Mouse (Mus musculus): ENCODE measurements at regions not wholly inside any gene's neighbourhood (a gene's known extent, or its start where the extent isn't known, plus 50 kb on each side); places are given as distances from the start of the nearest gene placed in this dataset.
"Not testable (repeated sequence)": the region's sequence is repeated elsewhere in the genome, so short reads cannot be mapped to it uniquely, and the experiment has no call there.

DNA sequence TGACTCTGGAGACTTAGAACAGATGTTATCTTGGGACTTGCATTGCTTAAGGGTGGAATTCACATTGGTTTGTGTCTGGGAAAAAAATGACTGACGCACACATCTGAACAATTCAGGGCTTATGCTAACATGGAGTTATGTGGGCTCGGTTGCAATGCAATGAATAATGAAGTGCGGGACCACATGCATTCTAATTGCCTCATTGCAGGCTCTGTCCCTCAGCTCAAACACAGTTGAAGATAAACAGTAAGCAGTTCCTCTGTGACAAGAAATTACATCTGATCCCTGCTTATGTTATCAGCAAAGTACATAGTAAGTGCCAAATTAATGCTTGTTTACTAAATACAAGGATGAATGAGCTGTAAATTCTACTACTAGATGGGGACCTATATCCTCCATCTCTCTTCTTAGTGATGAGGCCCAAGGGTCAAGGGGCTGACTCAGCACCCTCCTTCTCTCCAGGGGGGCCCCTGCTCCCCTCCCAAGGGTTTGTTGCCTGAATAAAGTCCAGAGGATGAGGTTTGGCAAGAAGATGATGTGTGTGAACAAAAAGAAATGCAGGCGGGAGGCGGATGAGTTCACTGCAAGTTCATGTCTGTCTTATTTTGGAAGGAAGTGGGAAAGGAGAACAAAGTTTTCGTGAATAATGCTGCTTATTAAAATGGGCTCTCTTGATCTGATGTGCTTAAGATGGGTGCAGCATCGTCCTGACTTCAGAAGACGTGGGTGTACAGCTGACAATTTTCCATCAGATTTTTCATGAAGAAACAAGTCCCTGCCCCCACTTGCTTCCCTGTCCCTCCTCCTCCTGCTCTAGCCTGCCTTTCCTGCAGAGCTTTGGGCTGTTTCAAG is 533.1 kb downstream of the Shisa9 start:
- DNase-seq: no peak

DNA sequence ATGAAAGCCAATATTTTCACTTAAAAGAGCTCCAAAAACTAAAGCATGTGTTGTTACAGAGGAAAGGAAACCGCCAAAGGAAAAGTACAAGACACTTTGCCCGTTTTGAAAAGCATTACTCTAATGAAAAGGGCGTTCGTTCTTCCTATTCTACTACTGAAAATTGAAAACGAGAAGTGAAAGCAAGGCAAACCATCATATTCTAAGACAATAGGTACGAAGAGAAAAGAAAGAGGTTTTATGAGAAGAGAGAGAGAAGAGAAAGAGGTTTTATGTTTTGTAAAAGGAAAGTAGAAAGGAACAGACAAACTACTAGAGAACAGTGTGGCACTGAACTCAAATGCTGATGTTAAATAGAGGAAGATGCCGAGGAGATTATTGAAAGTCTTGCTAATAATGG is 534.4 kb downstream of the Shisa9 start:
- no peak for DNase-seq

DNA sequence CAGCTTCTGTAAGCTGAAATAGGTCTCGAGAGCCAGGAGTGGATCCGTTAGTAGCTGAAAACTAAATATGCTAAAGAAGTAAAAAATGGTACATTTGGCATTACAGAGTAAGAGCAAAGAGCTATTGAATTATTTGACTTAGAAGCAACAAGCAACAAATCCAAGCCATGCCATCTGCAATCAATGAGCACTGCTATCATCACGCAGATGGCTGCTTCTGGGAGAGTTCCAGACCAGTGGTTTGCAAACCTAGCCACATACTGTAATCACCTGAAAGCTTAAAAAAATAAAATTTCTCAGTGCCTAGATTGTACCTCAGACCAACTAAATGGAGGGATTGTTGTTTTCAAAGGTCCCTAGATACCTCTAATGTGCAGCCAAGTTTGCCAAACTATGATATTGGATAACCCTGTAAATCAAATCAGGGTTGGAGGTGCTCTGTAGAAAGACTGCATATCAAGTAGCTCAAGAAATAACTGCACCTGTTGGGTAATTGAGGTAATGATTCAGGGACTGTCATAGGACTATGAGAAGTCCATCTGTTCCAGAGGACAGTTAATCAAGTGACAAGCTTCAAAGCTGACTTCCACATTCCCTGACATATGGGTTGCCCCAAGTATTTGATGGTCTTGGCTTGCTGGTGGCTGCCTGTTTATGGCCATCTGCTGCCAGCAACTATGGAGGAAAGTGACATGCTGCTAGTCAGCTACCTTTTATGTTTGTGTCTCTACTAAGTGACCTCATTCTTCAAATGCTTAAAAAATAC is 538.0 kb downstream of the Shisa9 start:
- DNase-seq: no peak

DNA sequence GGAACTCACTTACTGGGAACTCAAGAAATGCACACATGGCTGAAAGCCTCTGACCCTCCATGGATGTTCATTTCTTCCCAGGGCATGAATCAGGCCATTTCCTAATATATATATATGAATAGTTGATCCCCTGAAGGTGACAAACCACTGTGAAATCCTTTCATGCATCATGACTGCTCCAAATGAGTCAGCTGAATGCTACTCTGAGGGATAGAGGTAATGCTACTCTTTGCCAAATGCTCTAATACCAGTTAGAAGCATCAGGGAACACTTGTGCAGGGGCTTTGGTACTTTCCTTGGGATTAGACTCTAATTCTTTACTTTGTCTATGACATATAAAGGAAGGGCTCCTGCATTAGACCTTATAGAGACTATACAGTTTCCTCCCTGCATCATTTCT is 561.0 kb upstream of the Ercc4 start:
- DNase-seq: no peak

DNA sequence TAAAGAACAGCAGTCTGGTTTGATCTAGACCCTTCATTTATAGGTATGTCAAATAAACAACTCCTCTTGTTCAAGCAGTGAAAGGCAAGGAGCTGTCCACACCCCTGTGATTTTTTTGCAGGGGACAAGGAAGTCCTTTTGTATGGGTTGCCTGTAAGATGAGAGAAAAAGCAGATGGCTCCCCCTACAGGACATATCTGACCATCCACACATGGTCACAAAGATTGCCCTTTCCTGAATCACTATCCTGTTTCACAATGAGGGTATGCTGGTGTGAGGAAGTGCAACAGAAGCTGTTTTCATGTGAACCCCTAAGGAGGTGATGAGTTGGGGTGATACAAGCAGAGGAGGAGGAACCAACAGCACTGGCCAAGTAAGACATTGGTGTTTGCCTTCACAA is 520.6 kb upstream of the Ercc4 start:
- DNase-seq: no peak

DNA sequence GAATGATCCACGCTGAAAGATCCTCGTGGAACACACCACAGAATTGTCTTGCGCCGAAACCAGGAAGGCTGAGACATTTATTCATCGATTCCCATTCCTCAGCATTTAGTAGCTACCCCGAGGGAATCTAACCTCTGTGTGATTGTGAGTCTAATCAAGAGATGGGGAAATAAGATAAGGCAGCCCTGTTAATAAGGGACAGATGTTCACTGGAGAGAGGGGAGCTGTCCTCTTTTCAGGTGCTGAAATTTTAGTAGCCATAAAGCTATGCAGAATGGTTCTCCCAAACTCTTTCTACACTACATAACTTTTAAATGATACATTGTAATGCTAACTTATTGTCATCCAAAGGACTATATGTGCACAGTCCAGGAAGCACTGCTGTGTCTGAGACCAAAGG is 501.2 kb upstream of the Ercc4 start:
- no peak for DNase-seq

DNA sequence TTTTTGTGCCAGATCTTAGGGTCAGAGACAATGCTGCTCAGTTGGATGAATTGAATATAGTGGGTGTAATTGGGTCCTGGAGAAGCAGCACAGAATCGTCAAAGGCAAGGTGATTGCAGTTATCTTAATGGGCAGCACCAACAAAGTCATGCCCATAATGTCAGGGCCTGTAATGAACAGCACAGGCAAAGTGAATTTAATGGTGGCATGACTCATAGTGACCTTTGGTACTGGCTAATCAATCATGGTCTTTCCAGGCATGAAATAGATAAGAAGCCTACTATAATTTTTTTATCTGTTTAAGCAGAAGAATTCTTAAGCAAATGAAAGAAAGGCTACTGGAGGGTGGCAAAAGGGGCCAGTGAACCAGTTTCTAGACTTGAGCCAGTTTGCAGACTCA is 498.4 kb upstream of the Ercc4 start:
- no peak for DNase-seq

DNA sequence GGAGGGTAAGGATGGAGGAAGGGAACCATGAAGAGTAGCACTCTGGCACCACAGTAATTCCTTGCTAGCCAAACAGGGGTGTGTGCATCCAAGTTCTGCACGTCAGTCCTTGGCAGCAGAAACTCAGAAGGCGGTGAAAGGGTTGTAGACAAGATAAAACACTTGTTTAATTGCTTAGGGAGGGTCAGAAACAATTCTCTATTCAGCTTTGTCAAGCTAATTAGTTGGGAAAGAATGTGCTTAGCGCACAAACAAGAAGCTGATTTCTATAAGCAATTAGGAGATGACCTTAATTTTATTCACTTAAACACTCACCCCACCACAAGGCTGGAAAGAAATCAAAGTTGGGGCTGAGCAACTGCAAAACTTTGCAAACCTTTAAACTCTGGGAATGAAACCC is 491.7 kb upstream of the Ercc4 start:
- no peak for DNase-seq

DNA sequence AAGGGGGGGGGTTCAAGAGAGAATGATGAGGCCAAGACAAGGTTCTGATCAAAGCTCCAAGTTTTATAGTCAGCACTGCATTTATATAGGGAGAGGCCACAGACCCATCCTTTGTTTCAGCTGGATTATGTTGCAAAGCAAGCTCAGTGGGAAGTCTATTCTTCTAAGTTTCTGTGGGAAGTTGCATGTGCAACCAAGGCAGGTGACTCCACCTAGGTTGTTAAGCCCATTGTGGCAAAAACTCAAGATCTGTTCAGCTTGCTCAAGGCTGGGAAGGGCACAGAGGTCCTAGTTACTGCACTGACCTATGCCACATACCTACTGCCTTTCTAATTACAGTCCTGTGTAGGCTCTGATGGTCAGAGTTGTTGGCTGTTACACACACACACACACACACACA is 477.0 kb upstream of the Ercc4 start:
- DNase-seq: no peak

DNA sequence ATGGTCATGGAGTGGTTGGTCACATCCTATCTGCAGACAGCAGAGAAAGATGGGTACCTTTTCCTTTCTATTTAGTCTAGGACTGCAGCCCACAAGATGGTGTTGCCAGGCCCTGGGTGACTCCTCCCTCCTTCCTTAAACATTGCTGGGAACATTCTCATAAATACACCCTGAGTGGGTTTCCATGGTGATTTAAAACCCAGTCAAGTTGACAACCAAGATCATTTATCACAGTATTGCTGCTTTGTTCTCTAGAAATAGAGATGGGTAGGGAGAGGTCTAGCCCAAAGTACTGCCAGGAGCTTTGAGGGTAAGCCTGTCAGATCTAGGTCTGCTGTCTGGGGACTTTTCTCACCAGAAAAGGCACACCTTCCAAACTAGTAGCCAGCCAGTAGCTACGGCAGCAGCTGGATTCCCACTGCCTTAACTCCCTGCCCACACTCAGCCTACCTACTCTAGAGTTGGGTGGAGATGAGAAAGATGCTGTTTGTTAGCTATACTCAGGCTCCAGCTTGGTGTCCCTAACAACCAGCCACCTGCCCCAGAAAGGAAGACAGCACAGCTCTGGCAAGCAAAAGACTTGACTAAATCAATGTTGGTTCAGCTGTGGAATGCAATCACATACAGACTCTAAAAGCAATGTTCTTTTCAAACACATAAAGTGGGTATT is 470.4 kb upstream of the Ercc4 start:
- DNase-seq: no peak

DNA sequence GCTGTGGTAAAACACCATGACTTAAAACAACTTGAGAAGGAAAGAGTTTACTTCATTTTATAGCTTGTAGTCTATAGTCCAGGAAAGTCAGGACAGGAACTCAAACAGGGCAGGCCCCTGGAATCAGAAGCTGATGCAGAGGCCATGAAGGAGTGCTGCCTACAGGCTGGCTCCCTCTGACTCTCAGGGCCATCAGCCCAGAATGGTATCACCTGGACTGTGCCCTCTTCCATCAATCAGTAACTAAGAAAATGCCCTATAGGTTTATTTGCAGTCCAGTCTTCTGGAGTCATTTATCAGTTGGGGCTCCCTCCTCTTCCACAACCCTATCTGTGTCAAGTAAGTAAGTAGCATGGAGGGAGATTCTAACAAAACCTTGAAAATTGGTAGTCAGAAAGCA is 466.4 kb upstream of the Ercc4 start:
- DNase-seq: no peak

DNA sequence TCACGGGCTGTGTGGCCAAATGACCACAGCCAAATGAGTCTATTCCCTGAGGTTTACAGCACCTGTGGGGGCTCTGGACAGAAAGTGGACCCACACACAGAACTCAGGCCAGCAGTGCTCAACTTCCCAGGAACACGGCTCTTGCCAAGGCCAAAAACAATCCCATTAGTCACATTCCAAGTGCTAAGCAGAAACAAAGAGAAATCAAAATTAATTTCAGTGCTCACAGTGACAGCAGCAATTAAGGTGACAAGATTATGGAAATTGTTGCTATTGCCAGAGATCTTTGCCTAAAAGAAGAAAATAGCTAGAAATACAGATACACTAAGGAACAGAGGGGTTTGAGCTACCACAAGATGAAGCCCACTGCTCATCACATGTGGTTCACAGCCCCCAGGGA is 464.9 kb upstream of the Ercc4 start:
- no peak for DNase-seq

DNA sequence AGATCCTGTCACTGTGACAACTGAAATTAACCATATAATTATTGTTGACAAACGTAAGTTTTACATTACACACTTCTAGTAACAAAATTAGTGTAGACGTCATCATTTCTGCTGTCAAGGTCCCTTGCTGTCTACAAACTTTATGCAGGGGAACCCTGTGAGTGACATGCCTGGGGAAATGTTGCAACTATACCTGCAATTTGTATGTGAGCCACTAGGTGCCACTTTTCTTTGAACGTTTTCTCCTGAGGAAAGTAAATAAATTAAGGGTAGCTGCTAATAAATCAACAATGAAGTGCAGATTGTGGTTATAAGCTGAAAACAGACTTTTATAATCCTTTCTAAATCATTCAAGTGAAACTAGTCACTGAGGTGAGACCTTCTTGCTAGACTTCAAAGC is 457.3 kb upstream of the Ercc4 start:
- DNase-seq: no peak

DNA sequence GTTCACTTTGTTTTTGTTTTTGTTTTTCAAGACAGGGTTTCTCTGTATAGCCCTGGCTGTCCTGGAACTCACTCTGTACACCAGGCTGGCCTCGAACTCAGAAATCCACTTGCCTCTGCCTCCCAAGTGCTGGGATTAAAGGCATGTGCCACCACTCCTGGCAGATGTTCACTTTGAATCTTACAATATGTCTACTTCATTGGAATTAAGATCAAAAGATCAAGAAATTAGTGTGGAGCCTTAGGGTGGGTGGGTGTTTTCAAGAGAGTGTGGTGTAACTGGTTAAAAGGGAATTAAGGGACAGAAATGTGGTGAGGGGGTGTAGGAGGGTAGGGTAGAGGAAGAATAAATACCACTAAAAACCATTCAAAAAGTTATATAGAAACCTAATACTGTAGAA is 435.8 kb upstream of the Ercc4 start:
- not testable (repeated sequence) for DNase-seq

DNA sequence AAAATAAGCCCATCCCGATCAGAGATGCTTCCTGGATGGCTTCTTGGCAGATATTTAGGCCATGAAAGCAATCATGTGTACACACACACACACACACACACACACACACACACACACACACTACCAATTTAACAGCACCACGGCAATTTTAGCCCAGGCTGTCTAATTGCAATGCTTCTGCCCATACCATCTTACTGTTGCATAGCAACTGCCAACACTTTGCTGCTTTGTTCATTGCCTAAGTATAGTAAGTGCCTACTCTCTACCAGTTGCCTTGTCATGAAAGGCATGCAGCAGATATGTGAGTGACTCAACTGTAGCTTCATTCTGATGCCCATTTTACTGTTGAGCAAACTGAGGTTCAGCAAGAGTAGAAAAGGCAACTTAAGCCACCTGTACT is 428.0 kb upstream of the Ercc4 start:
- no peak for DNase-seq

DNA sequence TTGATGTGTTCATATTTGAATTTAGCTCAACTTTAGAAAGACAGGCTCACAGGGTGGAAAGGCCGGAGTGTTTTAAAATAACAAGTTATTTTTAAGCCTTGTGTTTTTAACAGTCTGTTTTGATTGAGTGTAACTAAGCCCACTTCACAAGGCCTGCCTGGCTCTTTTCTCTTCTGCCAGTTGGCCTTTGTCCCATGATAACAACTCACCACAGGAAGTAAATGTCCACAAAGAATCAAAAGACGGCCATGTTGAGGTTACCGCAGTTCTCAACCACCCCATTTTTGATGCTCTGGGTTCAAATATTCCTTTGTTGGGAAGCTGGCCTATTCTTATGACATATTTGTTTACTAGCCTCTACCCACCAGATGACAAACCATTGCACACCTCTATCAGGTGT is 423.7 kb upstream of the Ercc4 start:
- peak in 1 of 2 experiments; percentile 1 for DNase-seq

DNA sequence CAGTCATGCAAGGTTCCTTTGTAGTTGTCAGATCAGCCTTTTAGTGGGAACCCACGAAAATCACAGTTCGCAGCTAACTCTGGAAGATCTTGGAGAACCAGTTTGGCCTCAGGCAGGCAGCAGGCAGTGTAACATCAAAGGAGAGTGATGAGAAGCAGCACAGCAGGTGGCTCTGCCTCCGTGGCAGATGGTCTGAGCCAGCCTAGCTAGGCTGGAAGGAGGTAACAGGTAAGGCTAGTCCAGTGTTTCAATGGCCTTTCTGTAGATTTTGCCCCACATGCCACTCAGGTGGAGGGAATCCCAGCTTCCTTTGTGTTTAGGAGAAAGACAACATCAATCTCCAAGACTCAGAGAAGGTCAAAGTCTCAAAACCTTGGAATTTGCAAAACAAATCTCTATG is 417.7 kb upstream of the Ercc4 start:
- DNase-seq: no peak

DNA sequence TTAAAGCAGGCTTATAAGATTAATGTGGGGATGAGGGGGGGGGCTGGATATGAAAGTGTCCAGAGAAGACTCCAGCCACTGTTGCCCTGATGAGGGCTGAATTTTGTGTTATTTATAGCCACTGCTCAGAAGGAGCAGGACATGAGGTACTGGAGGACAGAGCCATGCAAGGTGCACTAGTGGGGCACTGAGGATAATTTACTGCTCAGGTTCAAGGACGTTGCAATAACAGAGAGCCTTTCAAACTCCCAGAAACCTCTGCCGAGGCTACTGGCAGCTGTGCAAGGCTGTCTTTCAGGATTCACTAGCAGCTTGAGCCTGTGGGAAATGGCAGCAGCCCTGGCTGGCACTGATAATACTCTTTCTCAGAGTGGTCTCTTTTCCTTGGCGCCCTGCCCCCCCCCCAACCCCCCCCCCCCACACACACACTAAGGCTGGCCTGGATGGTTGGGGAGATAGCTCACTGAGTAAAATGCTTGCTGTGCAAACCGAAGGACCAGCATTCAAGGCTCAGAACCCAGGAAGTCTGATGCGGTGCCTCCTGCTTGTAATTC is 416.7 kb upstream of the Ercc4 start:
- no peak for DNase-seq

DNA sequence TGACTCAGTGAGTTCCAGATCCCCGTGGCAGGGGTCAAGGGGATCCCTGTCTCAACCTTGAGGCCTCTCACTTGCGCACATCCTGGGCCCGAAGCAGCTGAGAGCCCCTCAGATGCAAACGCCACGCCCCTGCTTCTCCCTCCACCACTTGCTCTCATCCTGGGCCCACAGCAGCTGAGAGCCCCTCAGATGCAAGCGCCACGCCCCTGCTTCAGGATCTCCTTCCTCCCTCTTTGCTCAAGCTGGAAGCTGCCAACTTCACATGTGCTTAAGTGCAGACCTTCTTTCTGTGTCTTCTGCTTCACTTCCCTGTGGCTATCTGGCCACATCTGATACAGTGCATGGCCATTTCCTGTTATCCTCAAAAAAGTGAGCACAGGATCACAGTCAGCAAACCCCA is 416.1 kb upstream of the Ercc4 start:
- DNase-seq: no peak

DNA sequence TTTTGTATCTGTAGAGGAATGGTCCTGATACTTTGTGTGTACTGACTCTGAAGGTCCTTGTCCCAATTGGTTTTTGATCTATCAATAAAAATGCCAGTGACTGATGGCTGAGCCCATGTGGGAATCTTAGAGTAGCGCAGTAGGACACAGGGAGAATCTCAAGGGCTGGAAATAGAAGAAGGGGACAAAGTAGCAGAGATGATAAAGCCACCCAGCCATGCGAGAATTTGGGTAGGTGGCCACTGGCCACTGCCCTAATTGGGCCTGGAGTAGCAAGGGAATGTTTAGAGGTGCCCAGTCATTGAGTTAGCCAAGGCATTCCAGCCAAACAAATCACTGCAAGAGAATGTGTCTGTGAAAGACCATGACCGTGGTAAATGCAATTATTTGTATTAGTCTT is 414.8 kb upstream of the Ercc4 start:
- DNase-seq: no peak

DNA sequence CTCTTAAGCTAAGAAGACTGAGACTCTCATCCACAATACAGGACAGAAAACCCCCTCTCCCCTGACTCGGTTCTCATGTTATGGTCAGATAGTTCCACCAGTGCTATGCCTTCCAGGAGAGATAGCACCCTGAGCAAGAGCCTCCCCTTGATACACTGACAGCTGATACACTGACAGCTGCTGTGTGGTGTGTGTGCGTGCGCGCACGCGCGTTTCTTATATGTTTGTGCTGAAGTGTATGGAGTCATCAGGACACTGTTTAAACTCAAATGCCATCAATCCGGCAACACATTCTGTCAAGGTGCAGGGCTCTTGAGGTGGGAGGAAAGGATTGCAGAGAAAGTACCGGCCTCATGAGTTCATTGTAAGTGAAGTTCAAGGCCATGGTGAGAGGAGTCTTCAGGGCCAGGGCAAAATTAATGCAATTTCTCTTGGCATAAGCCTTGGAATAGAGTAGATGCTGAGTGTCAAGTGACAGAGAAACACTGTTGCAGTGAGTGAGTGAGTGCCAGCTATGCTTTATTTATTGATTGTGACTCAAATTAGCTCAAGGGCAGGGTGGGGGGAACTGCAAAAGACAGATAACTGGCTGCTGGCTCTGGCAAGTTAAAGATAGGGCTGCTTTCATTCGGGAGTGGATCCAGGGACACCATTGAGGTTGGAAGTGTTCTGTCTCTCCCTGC is 412.4 kb upstream of the Ercc4 start:
- peak; percentile 3 to 10 for DNase-seq

DNA sequence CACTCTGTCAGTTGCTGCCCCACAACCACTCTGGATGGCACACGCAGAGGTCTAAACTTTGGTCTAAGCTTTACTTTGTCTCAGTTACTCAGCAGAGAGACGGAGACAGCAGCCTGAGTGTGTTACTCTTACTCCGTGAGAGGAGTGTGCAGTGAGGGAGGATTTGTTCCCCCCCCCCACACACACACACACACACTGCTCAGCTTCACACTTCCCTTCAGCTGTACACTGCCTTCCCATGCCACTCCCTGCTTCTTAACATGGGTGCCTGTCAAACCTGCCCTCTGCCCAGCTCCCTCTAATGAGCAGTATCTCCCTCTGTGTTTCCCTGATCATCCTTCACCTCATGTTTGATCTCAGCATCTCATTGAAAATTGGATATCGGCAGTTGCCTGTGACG is 409.9 kb upstream of the Ercc4 start:
- DNase-seq: no peak

DNA sequence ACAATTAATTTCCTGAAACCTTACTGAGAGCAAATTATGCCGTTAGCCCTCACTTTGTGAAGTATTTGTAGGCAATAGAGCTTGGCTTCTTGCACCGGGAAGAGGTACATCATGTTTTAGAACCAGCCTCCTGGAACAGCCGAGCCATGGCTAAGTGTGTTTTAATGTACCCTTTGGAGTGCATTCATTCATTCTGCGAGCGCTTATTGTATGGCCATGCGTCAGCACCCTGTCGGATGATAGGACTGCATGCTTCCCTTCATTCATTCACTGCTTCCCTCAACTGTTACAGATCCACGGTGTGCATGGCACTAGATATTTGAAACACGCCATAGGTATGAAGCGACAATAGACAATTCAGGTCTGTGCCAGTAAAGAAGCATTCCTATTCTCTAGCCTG is 409.4 kb upstream of the Ercc4 start:
- no peak for DNase-seq

Measured in lung, adult 18-20 months (tissue).